Mouse (Mus musculus) heart, adult 2 months (tissue): Measurements from ENCODE around the gene U2af2. TPM values are rescaled to one million over a fixed set of nuclear protein-coding genes. Genes with fewer than 3 reads are reported as not detected.

ENCODE experiments used
- DNase-seq, 2 experiments: peaks; one replicate each; pipeline ENCODE4 v3.0.0; 2021
- H3K27ac ChIP-seq: fragments of 200-600 bp; 2 replicates; pipeline ENCODE4 v1.8.1; 2022
- H3K27me3 ChIP-seq: fragments of 200-500 bp; 2 replicates; pipeline ENCODE4 v1.6.1; 2012; ENCODE audit warnings: mild to moderate bottlenecking, low read length, inconsistent platforms, mixed read lengths; ENCODE audit not compliant: control insufficient read depth, insufficient read depth
- H3K36me3 ChIP-seq: fragments of 200-500 bp; 2 replicates; pipeline ENCODE4 v1.6.1; 2012; ENCODE audit warnings: low read length, inconsistent platforms; ENCODE audit not compliant: control insufficient read depth, insufficient read depth
- H3K4me1 ChIP-seq: fragments of 200-500 bp; 2 replicates; pipeline ENCODE4 v1.6.1; 2011; ENCODE audit warnings: low read length; ENCODE audit not compliant: control insufficient read depth, insufficient read depth
- H3K4me3 ChIP-seq: fragments of 200-600 bp; 2 replicates; pipeline ENCODE4 v1.8.1; 2022
- H3K79me2 ChIP-seq: fragments of 200-500 bp; replicated peaks from 2 replicates; pipeline ENCODE4 v1.6.1; 2012; ENCODE audit warnings: mild to moderate bottlenecking, inconsistent platforms, low read length, moderate library complexity, mixed read lengths; ENCODE audit not compliant: control insufficient read depth, insufficient read depth
- H3K9ac ChIP-seq: fragments of 200-500 bp; 2 replicates; pipeline ENCODE4 v1.6.1; 2012; ENCODE audit warnings: low read depth, mild to moderate bottlenecking, control low read depth, inconsistent platforms, low read length, mixed read lengths
- CTCF ChIP-seq: fragments of 200-600 bp; IDR thresholded peaks from 2 replicates; pipeline ENCODE4 v1.8.1; 2022; ENCODE audit warnings: antibody characterized with exemption, mild to moderate bottlenecking, moderate library complexity
- EP300 ChIP-seq: fragments of 200-500 bp; IDR thresholded peaks from 2 replicates; pipeline ENCODE4 v1.6.1; 2011; ENCODE audit warnings: low read depth, low read length, control low read depth; ENCODE audit not compliant: insufficient read depth
- POLR2A ChIP-seq: fragments of 200-500 bp; IDR thresholded peaks from 2 replicates; pipeline ENCODE4 v1.6.1; 2011; ENCODE audit warnings: mild to moderate bottlenecking, low read depth, low read length, control low read depth; ENCODE audit not compliant: insufficient read depth
- WGBS: fragments of 180-500 bp; shearing (Covaris S2); methylation state at CpG from one replicate; pipeline ENCODE4 v1.1.7; 2018; 5-methylcytosine and 5-hydroxymethylcytosine counted together
- intact Hi-C: fragments of 180-260 bp; cut with DNase I; formaldehyde crosslinking; loops from one replicate; pipeline ENCODE4 v1.15.1; 2025
- long read RNA-seq: library from polyadenylated mRNA; stranded (forward); transcript quantifications from one replicate; pipeline ENCODE4 v2.0.0, GENCODE M21; 2021
- polyA plus RNA-seq: library from polyadenylated mRNA; depleted of rRNA; stranded (reverse); fragments of >200 nt; gene quantifications from 2 replicates; pipeline ENCODE4 v1.2.3, GENCODE M21; 2012; rRNA removed
- total RNA-seq, 2 experiments: library from RNA; stranded (reverse); gene quantifications; 2 replicates each; pipeline ENCODE4 v1.2.3; 2021

U2af2 gene
- total RNA-seq = 10 to 100 TPM; 65.6 to 68.5 TPM
- polyA plus RNA-seq = 84.4 and 118 TPM in 2 replicates
- long read RNA-seq, transcript U2af2-201 (12 exons, 2,183 nt) = major isoform, 16 of 29 reads
- long read RNA-seq, partial matches to known transcripts = 0 of 29 reads
- long read RNA-seq, other reads (novel, unspliced or antisense) = 9 of 29 reads

GRCm38 (mm10) chr7:5061774-5062359 lies at the start of gene U2af2:
Gene U2af2 (plus strand): TSS chr7:5062143.
- TF ChIP-seq POLR2A = peak; percentile 68; the same call in 1 of the 2 replicates
- no peak for TF ChIP-seq CTCF
- TF ChIP-seq EP300 = no peak
- Histone ChIP-seq H3K79me2 (peaks cover 5% of the 10 kb centered on the region), H3K4me3 (peak within 1 kb of the TSS; percentile 93), H3K4me1 (peaks cover 6% of the 10 kb centered on the region), H3K27me3 (peaks cover 2% of the 10 kb centered on the region), H3K9ac (peak within 1 kb of the TSS; percentile 90), H3K36me3 (peaks cover 16% of the 10 kb centered on the region), H3K27ac (peak within 1 kb of the TSS; percentile 100)
- DNase-seq = peak; percentile 95 to 96
- intact Hi-C loops = loop anchor here (1.0 to 10.0 kb wide), 4 partner anchors 47 to 377 kb away; partner anchors contain the start of genes Gm44973, Hspbp1 and Kmt5c
- under 1% methylated on average over 56 of the region's 65 CpGs for WGBS

- DNase-seq = no peak
- Histone ChIP-seq H3K79me2 (no peaks in the 10 kb centered on the region), H3K4me1 (no peaks in the 10 kb centered on the region), H3K27me3 (no peaks in the 10 kb centered on the region), H3K27ac (no peak overlapping the region), H3K36me3 (no peaks in the 10 kb centered on the region), H3K4me3 (no peak overlapping the region), H3K9ac (no peak overlapping the region)
- intact Hi-C loops = loop anchor here (2.0 to 10.0 kb wide), 3 partner anchors 16 to 358 kb away; partner anchors contain the start of genes Ppp6r1 and Zfp579
- TF ChIP-seq POLR2A = no peak
- no peak for TF ChIP-seq EP300
- no peak for TF ChIP-seq CTCF
- 90% methylated on average over 27 of the region's 27 CpGs for WGBS
These were observed 49.0 kb upstream of the U2af2 start for GRCm38 (mm10) chr7:5012681-5013513.

- whole genome bisulfite sequencing = under 1% methylated on average over 42 of the region's 42 CpGs
- intact Hi-C loops = loop anchor here (1.0 to 10.0 kb wide), 4 partner anchors 48 to 360 kb away; partner anchors contain the start of genes Ppp6r1, U2af2 and Ube2s
These were observed 47.5 kb upstream of the U2af2 start, which contains the start of the genes Zfp524 and Fiz1 for GRCm38 (mm10) chr7:5014251-5015117. Gene Zfp524 (plus strand): TSS chr7:5014415. Gene Fiz1 (minus strand): TSS chr7:5014697.

GRCm38 (mm10) chr7:5015118-5016001 lies 46.6 kb upstream of the U2af2 start, which contains the start of gene Gm44973:
Gene Gm44973 (plus strand): TSS chr7:5015496.
- Histone ChIP-seq H3K79me2 (no peaks in the 10 kb centered on the region), H3K9ac (peak within 1 kb of the TSS; percentile 96), H3K4me1 (peaks cover 3% of the 10 kb centered on the region; the same call in 1 of the 2 replicates), H3K27ac (peak within 1 kb of the TSS; percentile 97), H3K36me3 (no peaks in the 10 kb centered on the region), H3K27me3 (no peaks in the 10 kb centered on the region), H3K4me3 (peak within 1 kb of the TSS; percentile 87)
- intact Hi-C loops = loop anchor here (1.0 to 10.0 kb wide), 3 partner anchors 47 to 361 kb away; partner anchors contain the start of genes Ppp6r1, U2af2 and Ube2s
- peak; percentile 54 for TF ChIP-seq POLR2A
- TF ChIP-seq CTCF = no peak; the same call in 1 of the 2 replicates
- TF ChIP-seq EP300 = no peak
- under 1% methylated on average over 72 of the region's 76 CpGs for WGBS
- DNase-seq = peak; percentile 94 to 96

More at GRCm38 (mm10) chr7:5014251-5015117, 47.5 kb upstream of the U2af2 start, which contains the start of the genes Zfp524 and Fiz1:
- Histone ChIP-seq H3K79me2 (no peaks in the 10 kb centered on the region), H3K4me1 (peaks cover 2% of the 10 kb centered on the region; the same call in 1 of the 2 replicates), H3K27me3 (no peaks in the 10 kb centered on the region), H3K9ac (peak within 1 kb of the TSS; percentile 96), H3K4me3 (peak within 1 kb of the TSS; percentile 87), H3K27ac (peak within 1 kb of the TSS; percentile 97), H3K36me3 (no peaks in the 10 kb centered on the region)
- DNase-seq = peak; percentile 96 to 99
- TF ChIP-seq CTCF = no peak
- TF ChIP-seq POLR2A = 0 out of 2 replicates have a peak, but pooled peaks have one; percentile 28
- no peak for TF ChIP-seq EP300
